Mouse (Mus musculus) testis, adult 2 months (tissue): ENCODE data around the gene Phf1. TPM values are rescaled to one million over a fixed set of nuclear protein-coding genes. Genes with fewer than 3 reads are reported as not detected.

Experiments used
- H3K27ac ChIP-seq: fragments of 200-500 bp; 2 replicates; pipeline ENCODE4 v1.5.1; 2012; ENCODE audit warnings: low read depth, low read length; ENCODE audit not compliant: control insufficient read depth, insufficient read depth
- H3K27me3 ChIP-seq: fragments of 200-500 bp; 2 replicates; pipeline ENCODE4 v1.6.1; 2012; ENCODE audit warnings: mild to moderate bottlenecking, low read length, moderate library complexity; ENCODE audit not compliant: control insufficient read depth, insufficient read depth
- H3K36me3 ChIP-seq: fragments of 200-500 bp; 2 replicates; pipeline ENCODE4 v1.6.1; 2012; ENCODE audit warnings: mild to moderate bottlenecking, low read length; ENCODE audit not compliant: control insufficient read depth, insufficient read depth
- H3K4me1 ChIP-seq: fragments of 200-500 bp; 2 replicates; pipeline ENCODE4 v1.6.1; 2012; ENCODE audit warnings: low read length; ENCODE audit not compliant: control insufficient read depth, insufficient read depth
- H3K4me3 ChIP-seq: fragments of 200-500 bp; 2 replicates; pipeline ENCODE4 v1.5.1; 2012; ENCODE audit warnings: low read depth, mild to moderate bottlenecking, low read length, moderate library complexity, mixed read lengths; ENCODE audit not compliant: control insufficient read depth
- CTCF ChIP-seq: fragments of 200-500 bp; IDR thresholded peaks from 2 replicates; pipeline ENCODE4 v1.5.1; 2012; ENCODE audit warnings: low read depth, mild to moderate bottlenecking, inconsistent platforms, low read length, moderate library complexity; ENCODE audit not compliant: control insufficient read depth, insufficient read depth, insufficient replicate concordance
- POLR2A ChIP-seq: fragments of 200-500 bp; IDR thresholded peaks from 2 replicates; pipeline ENCODE4 v1.6.1; 2012; ENCODE audit warnings: low read depth, mild to moderate bottlenecking, inconsistent platforms, low read length, moderate library complexity; ENCODE audit not compliant: control insufficient read depth
- polyA plus RNA-seq: library from polyadenylated mRNA; depleted of rRNA; stranded (reverse); fragments of >200 nt; gene quantifications from 2 replicates; pipeline ENCODE4 v1.2.3, GENCODE M21; 2012

Phf1 gene
- polyA plus RNA-seq, 1 experiment: 132 TPM

DNA sequence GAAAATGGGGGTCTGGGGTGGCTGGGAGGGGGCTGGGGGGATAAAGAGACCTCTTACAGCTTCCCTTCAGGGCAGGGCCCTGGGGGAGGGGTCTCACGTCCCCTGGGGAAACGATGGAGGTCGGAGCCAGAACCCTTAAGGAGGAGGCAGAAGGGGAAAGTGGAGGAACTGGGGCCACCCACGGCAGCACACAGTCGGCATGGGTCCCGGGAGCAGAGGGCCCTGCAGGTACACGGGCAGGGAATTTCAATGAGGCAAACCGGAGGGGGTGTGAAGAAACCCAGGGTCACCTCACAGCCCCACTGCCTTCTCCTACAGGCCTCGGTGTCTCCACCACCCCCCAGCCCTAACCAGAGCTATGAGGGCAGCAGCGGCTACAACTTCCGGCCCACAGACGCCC is 3.6 kb downstream of the Phf1 start:
- Histone ChIP-seq H3K27ac (no peak overlapping the region), H3K4me1 (peaks cover 44% of the 10 kb centered on the region), H3K36me3 (peaks cover 2% of the 10 kb centered on the region), H3K27me3 (no peaks in the 10 kb centered on the region), H3K4me3 (peak overlapping the region; percentile 19)
- no peak for TF ChIP-seq POLR2A
- TF ChIP-seq CTCF: no peak

- H3K4me3 ChIP-seq: peak overlapping the region; percentile 19
- no peak for TF ChIP-seq CTCF
- TF ChIP-seq POLR2A: no peak; the same call in 1 of the 2 replicates
- H3K27ac ChIP-seq: no peak overlapping the region
- peaks cover 2% of the 10 kb centered on the region for H3K36me3 ChIP-seq
- H3K27me3 ChIP-seq: no peaks in the 10 kb centered on the region
- H3K4me1 ChIP-seq: peaks cover 45% of the 10 kb centered on the region
Measured at GRCm38 (mm10) chr17:26936921-26937695, 4.3 kb downstream of the Phf1 start.

GRCm38 (mm10) chr17:26937883-26938695 is 5.2 kb downstream of the Phf1 start:
- Histone ChIP-seq H3K27me3 (no peaks in the 10 kb centered on the region), H3K4me1 (peaks cover 43% of the 10 kb centered on the region), H3K27ac (peak overlapping the region; percentile 78), H3K4me3 (peak overlapping the region; percentile 76), H3K36me3 (peaks cover 2% of the 10 kb centered on the region)
- no peak for TF ChIP-seq POLR2A

DNA sequence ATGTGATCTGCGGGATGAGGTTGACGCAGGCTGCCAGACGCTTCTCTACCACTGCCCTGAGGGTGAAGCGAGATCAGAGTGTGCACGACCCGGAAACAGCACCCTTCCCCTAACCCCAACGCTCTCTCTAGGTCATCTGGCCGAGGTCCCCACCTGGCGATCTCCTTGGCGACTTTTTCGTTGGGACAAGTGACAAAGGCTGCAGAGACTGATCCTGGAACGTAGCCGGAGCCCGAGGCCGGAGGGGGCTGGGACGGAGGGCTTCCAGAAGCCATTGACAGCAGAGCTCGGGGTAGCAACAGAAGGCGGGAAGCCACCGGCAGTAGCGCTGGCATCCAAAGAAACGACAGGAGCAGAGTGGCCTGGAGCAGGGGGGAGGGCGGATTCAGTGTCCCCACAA is 5.9 kb downstream of the Phf1 start:
- H3K27ac ChIP-seq: peak overlapping the region; percentile 78
- H3K27me3 ChIP-seq: no peaks in the 10 kb centered on the region
- H3K36me3 ChIP-seq: no peaks in the 10 kb centered on the region; the same call in 1 of the 2 replicates
- peak overlapping the region; percentile 76 for H3K4me3 ChIP-seq
- TF ChIP-seq CTCF (no peak), POLR2A (no peak)
- peaks cover 40% of the 10 kb centered on the region for H3K4me1 ChIP-seq

DNA sequence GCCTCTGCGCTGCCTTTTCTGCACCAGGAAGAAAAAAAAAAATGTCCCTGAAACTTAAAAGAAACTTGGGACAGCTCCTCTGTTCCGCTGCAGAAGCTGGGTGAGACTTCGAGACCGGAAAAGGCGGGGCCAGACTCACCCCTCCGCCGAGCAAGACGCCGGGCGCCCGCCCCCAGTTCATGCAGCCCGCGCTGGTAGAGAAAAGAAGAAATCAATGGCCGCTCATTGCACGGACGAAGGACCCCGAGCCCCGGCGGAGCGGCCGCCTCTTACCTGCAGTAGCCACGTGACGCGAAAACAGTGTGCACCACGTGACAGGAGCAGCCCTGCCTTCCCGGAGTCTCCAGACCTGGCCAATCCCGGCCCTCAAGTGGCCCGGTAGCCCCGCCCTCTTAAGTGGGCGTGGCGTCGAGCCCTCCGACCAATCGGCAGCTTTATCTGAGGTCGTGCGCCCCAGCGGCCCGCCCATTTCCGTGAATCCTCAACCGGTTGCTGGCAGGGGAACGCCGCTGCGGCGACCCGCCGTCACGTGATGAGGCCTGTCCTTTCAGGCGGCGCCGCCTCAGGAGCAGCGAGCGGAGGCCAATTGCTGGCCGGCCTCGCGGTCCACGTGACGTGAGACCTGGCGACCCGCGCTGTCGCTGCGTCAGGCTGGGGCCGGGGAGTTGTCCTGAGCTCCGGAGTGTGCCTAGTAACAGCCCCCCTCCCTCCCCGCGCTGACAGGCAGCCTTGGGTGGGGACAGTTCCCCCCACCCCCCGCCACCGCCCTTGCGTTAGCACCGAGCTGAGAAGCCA is 6.5 kb downstream of the Phf1 start, which contains the start of gene Cuta:
Cuta (minus strand) TSS at position 392 of the 795 bp plus-strand sequence.
- H3K27ac ChIP-seq: peak within 1 kb of the TSS; percentile 78
- H3K36me3 ChIP-seq: no peaks in the 10 kb centered on the region; the same call in 1 of the 2 replicates
- H3K27me3 ChIP-seq: no peaks in the 10 kb centered on the region
- peaks cover 40% of the 10 kb centered on the region for H3K4me1 ChIP-seq
- TF ChIP-seq POLR2A (peak; percentile 78), CTCF (no peak)
- H3K4me3 ChIP-seq: peak within 1 kb of the TSS; percentile 76

DNA sequence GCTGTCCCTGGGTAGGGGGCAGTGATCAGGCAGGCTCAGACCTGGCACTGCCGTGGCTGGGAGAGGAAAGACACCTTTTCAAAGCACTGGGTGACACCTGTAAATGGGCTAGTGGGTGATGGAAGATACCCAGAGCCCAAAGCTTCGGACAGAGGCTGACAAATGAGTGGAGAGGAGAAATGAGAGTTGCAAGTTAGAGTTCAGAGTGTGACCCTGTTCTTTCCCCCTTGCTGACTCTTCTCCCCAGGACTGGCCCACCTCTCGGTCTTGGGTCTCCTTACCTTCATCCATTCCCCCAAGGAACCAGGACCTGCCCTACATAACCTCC is 7.1 kb downstream of the Phf1 start:
- Histone ChIP-seq H3K27me3 (no peaks in the 10 kb centered on the region), H3K4me1 (peaks cover 40% of the 10 kb centered on the region), H3K36me3 (no peaks in the 10 kb centered on the region; the same call in 1 of the 2 replicates), H3K4me3 (peak overlapping the region; percentile 76), H3K27ac (peak overlapping the region; percentile 69)
- TF ChIP-seq CTCF: no peak
- TF ChIP-seq POLR2A: no peak; the same call in 1 of the 2 replicates
